Mouse (Mus musculus): ENCODE results near the gene Isoc2b. TPM values are rescaled to one million over a fixed set of nuclear protein-coding genes. Genes with fewer than 3 reads are reported as not detected.

The Isoc2b gene
- polyA plus RNA-seq, 1 experiment from 2014 or later = 8.3 TPM

- no peak overlapping the region; the same call in 1 of the 2 replicates for H3K9ac ChIP-seq (ENCODE audit: low read depth, low read length)
- H3K4me1 ChIP-seq (ENCODE audit: control insufficient read depth, insufficient read depth, low read length) = peaks cover 15% of the 10 kb centered on the region; the same call in 1 of the 2 replicates
- WGBS = 2% methylated on average over 13 of the region's 13 CpGs
- no peak overlapping the region for H3K27ac ChIP-seq (ENCODE audit: low read depth, low read length)
- peak; percentile 85 for ATAC-seq (ENCODE audit: low FRiP score, low TSS enrichment)
- peaks cover 30% of the 10 kb centered on the region for H3K27me3 ChIP-seq (ENCODE audit: control insufficient read depth, insufficient read depth, low read length)
- no peaks in the 10 kb centered on the region for H3K9me3 ChIP-seq (ENCODE audit: control insufficient read depth, low read length)
- H3K36me3 ChIP-seq (ENCODE audit: control insufficient read depth, insufficient read depth, low read length) = no peaks in the 10 kb centered on the region
- peak overlapping the region; percentile 44 for H3K4me3 ChIP-seq (ENCODE audit: low read length)
- peak overlapping the region; percentile 87 for H3K4me2 ChIP-seq (replicated peaks; ENCODE audit: low read depth, low read length)
These were observed 25.1 kb downstream of the Isoc2b start for GRCm38 (mm10) chr7:4844917-4845309.

- Histone ChIP-seq H3K27ac (ENCODE audit: low read depth, low read length) (no peak within 1 kb of the TSS), H3K36me3 (ENCODE audit: control insufficient read depth, insufficient read depth, low read length) (no peaks in the 10 kb centered on the region), H3K9ac (ENCODE audit: low read depth, low read length) (peak within 1 kb of the TSS; percentile 47), H3K4me1 (ENCODE audit: control insufficient read depth, insufficient read depth, low read length) (peaks cover 15% of the 10 kb centered on the region; the same call in 1 of the 2 replicates), H3K27me3 (ENCODE audit: control insufficient read depth, insufficient read depth, low read length) (peaks cover 33% of the 10 kb centered on the region), H3K9me3 (ENCODE audit: control insufficient read depth, low read length) (no peaks in the 10 kb centered on the region), H3K4me2 (replicated peaks; ENCODE audit: low read depth, low read length) (peak within 1 kb of the TSS; percentile 87), H3K4me3 (ENCODE audit: low read length) (peak within 1 kb of the TSS; percentile 44)
- ATAC-seq (ENCODE audit: low FRiP score, low TSS enrichment) = peak; percentile 68
- WGBS = 1% methylated on average over 41 of the region's 41 CpGs
These were observed 25.7 kb downstream of the Isoc2b start, which contains the start of gene Shisa7 for GRCm38 (mm10) chr7:4844245-4844916. Gene Shisa7, minus strand, starts transcription at chr7:4844696.

- peak; percentile 7; the same call in 1 of the 2 replicates for ATAC-seq (ENCODE audit: low FRiP score, low TSS enrichment)
- WGBS = 2% methylated on average over 34 of the region's 34 CpGs
- peak overlapping the region; percentile 44 for H3K4me3 ChIP-seq (ENCODE audit: low read length)
- no peak overlapping the region for H3K27ac ChIP-seq (ENCODE audit: low read depth, low read length)
- H3K36me3 ChIP-seq (ENCODE audit: control insufficient read depth, insufficient read depth, low read length) = no peaks in the 10 kb centered on the region
- H3K9ac ChIP-seq (ENCODE audit: low read depth, low read length) = peak overlapping the region; percentile 47
- H3K27me3 ChIP-seq (ENCODE audit: control insufficient read depth, insufficient read depth, low read length) = peaks cover 35% of the 10 kb centered on the region
- H3K9me3 ChIP-seq (ENCODE audit: control insufficient read depth, low read length) = no peaks in the 10 kb centered on the region
- peak overlapping the region; percentile 87 for H3K4me2 ChIP-seq (replicated peaks; ENCODE audit: low read depth, low read length)
- peaks cover 15% of the 10 kb centered on the region; the same call in 1 of the 2 replicates for H3K4me1 ChIP-seq (ENCODE audit: control insufficient read depth, insufficient read depth, low read length)
These were observed 26.3 kb downstream of the Isoc2b start for GRCm38 (mm10) chr7:4843604-4844244.

GRCm38 (mm10) chr7:4842634-4843131, 27.4 kb downstream of the Isoc2b start:
- peak; percentile 62 for ATAC-seq (ENCODE audit: low FRiP score, low TSS enrichment)
- peak overlapping the region; percentile 17; the same call in 1 of the 2 replicates for H3K4me3 ChIP-seq (ENCODE audit: low read length)
- H3K36me3 ChIP-seq (ENCODE audit: control insufficient read depth, insufficient read depth, low read length) = no peaks in the 10 kb centered on the region
- H3K27me3 ChIP-seq (ENCODE audit: control insufficient read depth, insufficient read depth, low read length) = peaks cover 39% of the 10 kb centered on the region
- H3K27ac ChIP-seq (ENCODE audit: low read depth, low read length) = no peak overlapping the region
- peaks cover 15% of the 10 kb centered on the region; the same call in 1 of the 2 replicates for H3K4me1 ChIP-seq (ENCODE audit: control insufficient read depth, insufficient read depth, low read length)
- peak overlapping the region; percentile 29 for H3K4me2 ChIP-seq (replicated peaks; ENCODE audit: low read depth, low read length)
- no peak overlapping the region for H3K9ac ChIP-seq (ENCODE audit: low read depth, low read length)
- no peaks in the 10 kb centered on the region for H3K9me3 ChIP-seq (ENCODE audit: control insufficient read depth, low read length)
- under 1% methylated on average over 16 of the region's 16 CpGs for WGBS

GRCm38 (mm10) chr7:4842077-4842476, 28.0 kb downstream of the Isoc2b start:
- H3K4me3 ChIP-seq (ENCODE audit: low read length) = no peak overlapping the region
- peaks cover 45% of the 10 kb centered on the region for H3K27me3 ChIP-seq (ENCODE audit: control insufficient read depth, insufficient read depth, low read length)
- no peaks in the 10 kb centered on the region for H3K36me3 ChIP-seq (ENCODE audit: control insufficient read depth, insufficient read depth, low read length)
- H3K27ac ChIP-seq (ENCODE audit: low read depth, low read length) = no peak overlapping the region
- no peak for ATAC-seq (ENCODE audit: low FRiP score, low TSS enrichment)
- H3K4me2 ChIP-seq (replicated peaks; ENCODE audit: low read depth, low read length) = 0 out of 2 replicates have a peak overlapping the region, but pooled peaks have one; percentile 29
- no peak overlapping the region for H3K9ac ChIP-seq (ENCODE audit: low read depth, low read length)
- no peaks in the 10 kb centered on the region for H3K9me3 ChIP-seq (ENCODE audit: control insufficient read depth, low read length)
- H3K4me1 ChIP-seq (ENCODE audit: control insufficient read depth, insufficient read depth, low read length) = peaks cover 15% of the 10 kb centered on the region; the same call in 1 of the 2 replicates
- WGBS = 67% methylated on average over 5 of the region's 5 CpGs

- Histone ChIP-seq H3K4me2 (replicated peaks; ENCODE audit: low read depth, low read length) (no peak overlapping the region), H3K4me1 (ENCODE audit: control insufficient read depth, insufficient read depth, low read length) (0 out of 2 replicates have a peak, but pooled peaks cover 8% of the 10 kb centered on the region), H3K27ac (ENCODE audit: low read depth, low read length) (no peak overlapping the region), H3K36me3 (ENCODE audit: control insufficient read depth, insufficient read depth, low read length) (no peaks in the 10 kb centered on the region), H3K9me3 (ENCODE audit: control insufficient read depth, low read length) (no peaks in the 10 kb centered on the region), H3K9ac (ENCODE audit: low read depth, low read length) (no peak overlapping the region), H3K27me3 (ENCODE audit: control insufficient read depth, insufficient read depth, low read length) (peaks cover 50% of the 10 kb centered on the region), H3K4me3 (ENCODE audit: low read length) (no peak overlapping the region)
- no peak for ATAC-seq (ENCODE audit: low FRiP score, low TSS enrichment)
- WGBS = 18% methylated on average over 1 of the region's 1 CpGs
These were observed 32.4 kb downstream of the Isoc2b start for GRCm38 (mm10) chr7:4837639-4838038.

GRCm38 (mm10) chr7:4836351-4836792, 33.7 kb downstream of the Isoc2b start:
- H3K27ac ChIP-seq (ENCODE audit: low read depth, low read length) = peak overlapping the region; percentile 55; the same call in 1 of the 2 replicates
- ATAC-seq (ENCODE audit: low FRiP score, low TSS enrichment) = peak; percentile 93
- H3K4me3 ChIP-seq (ENCODE audit: low read length) = peak overlapping the region; percentile 50
- WGBS = under 1% methylated on average over 50 of the region's 51 CpGs
- H3K4me1 ChIP-seq (ENCODE audit: control insufficient read depth, insufficient read depth, low read length) = 0 out of 2 replicates have a peak, but pooled peaks cover 6% of the 10 kb centered on the region
- H3K36me3 ChIP-seq (ENCODE audit: control insufficient read depth, insufficient read depth, low read length) = no peaks in the 10 kb centered on the region
- peak overlapping the region; percentile 58 for H3K9ac ChIP-seq (ENCODE audit: low read depth, low read length)
- peaks cover 41% of the 10 kb centered on the region for H3K27me3 ChIP-seq (ENCODE audit: control insufficient read depth, insufficient read depth, low read length)
- no peaks in the 10 kb centered on the region for H3K9me3 ChIP-seq (ENCODE audit: control insufficient read depth, low read length)
- H3K4me2 ChIP-seq (replicated peaks; ENCODE audit: low read depth, low read length) = peak overlapping the region; percentile 79

GRCm38 (mm10) chr7:4835631-4836327, 34.3 kb downstream of the Isoc2b start:
- no peaks in the 10 kb centered on the region for H3K36me3 ChIP-seq (ENCODE audit: control insufficient read depth, insufficient read depth, low read length)
- H3K27ac ChIP-seq (ENCODE audit: low read depth, low read length) = no peak overlapping the region
- WGBS = 7% methylated on average over 32 of the region's 34 CpGs
- peak overlapping the region; percentile 50 for H3K4me3 ChIP-seq (ENCODE audit: low read length)
- peak overlapping the region; percentile 58 for H3K9ac ChIP-seq (ENCODE audit: low read depth, low read length)
- ATAC-seq (ENCODE audit: low FRiP score, low TSS enrichment) = peak; percentile 17; the same call in 1 of the 2 replicates
- H3K4me1 ChIP-seq (ENCODE audit: control insufficient read depth, insufficient read depth, low read length) = 0 out of 2 replicates have a peak, but pooled peaks cover 6% of the 10 kb centered on the region
- H3K9me3 ChIP-seq (ENCODE audit: control insufficient read depth, low read length) = no peaks in the 10 kb centered on the region
- H3K27me3 ChIP-seq (ENCODE audit: control insufficient read depth, insufficient read depth, low read length) = peaks cover 46% of the 10 kb centered on the region
- H3K4me2 ChIP-seq (replicated peaks; ENCODE audit: low read depth, low read length) = peak overlapping the region; percentile 79

Measured in kidney, embryonic 14.5 days (tissue).